Mouse (Mus musculus): ENCODE results near the gene Glmn.

Gene Glmn

GRCm38 (mm10) chr5:107516087-107516486, 81.6 kb downstream of the Glmn start:
- no peak for DNase-seq (ENCODE audit: low spot score in 2 of 2)

GRCm38 (mm10) chr5:107515453-107515852, 82.2 kb downstream of the Glmn start:
- no peak for DNase-seq (ENCODE audit: low spot score in 2 of 2)

- peak; percentile 67 to 69 for DNase-seq (ENCODE audit: low spot score in 2 of 2)
These were observed 84.1 kb downstream of the Glmn start for GRCm38 (mm10) chr5:107513583-107513982.

- no peak for DNase-seq (ENCODE audit: low spot score in 2 of 2)
These were observed 86.4 kb downstream of the Glmn start for GRCm38 (mm10) chr5:107511326-107511725.

GRCm38 (mm10) chr5:107510503-107510902, 87.2 kb downstream of the Glmn start:
- no peak for DNase-seq (ENCODE audit: low spot score in 2 of 2)

- no peak for DNase-seq (ENCODE audit: low spot score in 2 of 2)
These were observed 90.4 kb downstream of the Glmn start, which contains the start of gene Gm42669 for GRCm38 (mm10) chr5:107507321-107507720. Gene Gm42669, plus strand, starts transcription at chr5:107507621.

GRCm38 (mm10) chr5:107500741-107501140, 96.9 kb downstream of the Glmn start:
- DNase-seq (ENCODE audit: low spot score in 2 of 2), result no peak

- DNase-seq (ENCODE audit: low spot score in 2 of 2), result no peak
These were observed 97.7 kb downstream of the Glmn start for GRCm38 (mm10) chr5:107499891-107500535.

Data from spleen, postnatal 36 days (tissue).